Mouse (Mus musculus) right cerebral cortex, postnatal 14 days (tissue): ENCODE data around the gene Wdr1.
A peak's percentile ranks its signal among the peaks of the same experiment; 100 is the strongest.
"Not testable (repeated sequence)": the region's sequence is repeated elsewhere in the genome, so short reads cannot be mapped to it uniquely, and the experiment has no call there.

Experiments used
- DNase-seq: peaks from one replicate; pipeline ENCODE4 v3.0.0; 2022

Wdr1 gene

GRCm38 (mm10) chr5:38491763-38492162 is 71.3 kb downstream of the Wdr1 start:
- DNase-seq = no peak

GRCm38 (mm10) chr5:38489739-38490138 is 73.3 kb downstream of the Wdr1 start:
- no peak for DNase-seq

GRCm38 (mm10) chr5:38488673-38489615 is 74.1 kb downstream of the Wdr1 start:
- no peak for DNase-seq

GRCm38 (mm10) chr5:38488026-38488425 is 75.0 kb downstream of the Wdr1 start:
- DNase-seq = no peak

- no peak for DNase-seq
Measured at GRCm38 (mm10) chr5:38487247-38487646, 75.8 kb downstream of the Wdr1 start.

GRCm38 (mm10) chr5:38485946-38486345 is 77.1 kb downstream of the Wdr1 start:
- DNase-seq = no peak

GRCm38 (mm10) chr5:38483518-38484110 is 79.4 kb downstream of the Wdr1 start:
- DNase-seq = no peak

GRCm38 (mm10) chr5:38480822-38481707 is 82.0 kb downstream of the Wdr1 start:
- DNase-seq = no peak

GRCm38 (mm10) chr5:38479908-38480725 is 82.9 kb downstream of the Wdr1 start:
- no peak for DNase-seq

GRCm38 (mm10) chr5:38479545-38479907 is 83.5 kb downstream of the Wdr1 start:
- DNase-seq = not testable (repeated sequence)

GRCm38 (mm10) chr5:38479027-38479426 is 84.0 kb downstream of the Wdr1 start:
- DNase-seq = no peak

GRCm38 (mm10) chr5:38477731-38478445 is 85.1 kb downstream of the Wdr1 start:
- DNase-seq = no peak

GRCm38 (mm10) chr5:38476861-38477565 is 86.0 kb downstream of the Wdr1 start:
- DNase-seq = peak; percentile 75
